Mouse (Mus musculus) heart, postnatal 0 days (tissue): ENCODE measurements around the gene Nfasc.

Source experiments
- CTCF ChIP-seq: IDR thresholded peaks from 2 replicates; pipeline ENCODE4 v1.5.1; 2016; ENCODE audit warnings: antibody characterized with exemption, control low read depth, low read depth
- EP300 ChIP-seq: IDR thresholded peaks from 2 replicates; pipeline ENCODE4 v1.6.1; 2016; ENCODE audit warnings: antibody characterized with exemption, low read depth

DNA sequence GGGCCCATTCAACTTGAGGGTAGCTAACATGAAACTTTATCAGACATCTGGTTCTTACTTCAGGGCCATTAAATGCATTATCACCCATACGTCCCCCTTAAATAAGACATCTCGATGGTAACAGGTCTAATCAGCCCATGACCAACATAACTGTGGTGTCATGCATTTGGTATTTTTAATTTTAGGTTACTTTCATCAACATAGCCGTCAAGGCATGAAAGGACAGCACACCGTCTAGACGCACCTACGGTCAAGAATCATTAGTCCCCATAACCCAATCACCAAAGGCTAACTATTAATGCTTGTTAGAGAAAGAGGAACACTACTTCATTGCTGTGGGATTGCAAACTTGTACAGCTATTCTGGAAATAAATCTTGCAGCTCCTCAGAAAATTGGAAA lies 49.5 kb upstream of the Nfasc start:
- no peak for TF ChIP-seq CTCF
- no peak for TF ChIP-seq EP300
